Mouse (Mus musculus): ENCODE results near the gene Gm38119.
"Not testable (repeated sequence)": the region's sequence is repeated elsewhere in the genome, so short reads cannot be mapped to it uniquely, and the experiment has no call there.

Gm38119 gene

DNA sequence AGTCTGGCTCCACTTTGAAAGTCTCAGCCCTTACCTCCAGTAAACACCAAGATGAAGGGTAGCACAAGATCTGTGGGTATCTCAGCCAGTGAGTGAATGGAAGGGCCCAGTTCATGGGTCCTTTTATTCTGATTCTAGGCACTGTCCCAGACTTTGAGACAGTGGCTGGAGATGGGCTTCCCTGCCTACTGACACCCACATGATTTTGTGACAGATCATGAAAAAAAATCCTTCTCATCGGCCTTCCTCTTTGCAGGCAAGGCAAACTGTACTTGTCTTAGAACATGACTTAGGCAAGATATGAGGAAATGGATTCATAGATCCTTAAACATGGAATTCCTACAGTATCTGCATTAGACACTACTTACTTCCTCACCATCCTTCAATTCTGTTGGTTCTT is at the start of gene Gm38119:
Gene Gm38119 (minus strand): TSS at position 101 of the 400 bp plus-strand sequence.
- no peak for DNase-seq (ENCODE audit: low read depth, low spot score)

DNA sequence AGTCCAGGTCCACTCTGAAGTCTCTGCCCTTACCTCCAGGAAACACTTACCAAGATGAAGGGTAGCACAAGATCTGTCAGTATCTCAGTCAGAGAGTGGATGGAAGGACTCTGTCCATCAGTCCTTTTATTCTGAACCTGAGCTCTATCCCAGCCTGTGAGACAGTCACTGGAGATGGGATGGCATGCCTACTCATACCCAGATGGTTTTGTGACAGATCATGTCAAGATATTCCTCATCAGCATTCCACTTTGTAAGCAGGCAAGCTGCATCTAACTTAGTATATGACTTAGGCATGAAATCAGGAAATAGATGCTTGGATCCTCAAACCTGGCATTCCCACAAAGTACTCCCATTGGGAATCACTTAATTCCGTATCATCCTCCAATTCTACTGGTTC is 39.9 kb upstream of the Gm38119 start, which contains the start of gene Lce1i:
Gene Lce1i (minus strand): TSS at position 101 of the 400 bp plus-strand sequence.
- no peak for DNase-seq (ENCODE audit: low read depth, low spot score)

DNA sequence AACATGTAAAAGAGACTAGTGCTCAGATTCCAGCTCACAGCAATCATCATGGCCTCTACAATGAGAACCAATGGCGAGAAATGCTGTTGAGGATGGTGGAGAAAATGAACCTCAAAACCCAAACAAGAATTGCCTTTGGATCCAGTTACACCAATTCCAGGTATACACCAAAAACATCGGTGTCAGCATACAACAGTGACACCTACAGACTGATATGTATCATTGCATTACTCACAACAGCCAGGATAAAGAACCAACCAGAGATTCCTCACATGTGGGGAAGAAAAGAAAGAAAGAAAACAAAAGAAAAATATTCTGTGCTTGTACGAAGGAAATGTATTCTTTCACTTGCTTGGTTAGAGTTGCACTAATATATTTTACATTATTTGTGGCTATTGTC is 32.7 kb upstream of the Gm38119 start:
- DNase-seq (ENCODE audit: low read depth, low spot score), result no peak

DNA sequence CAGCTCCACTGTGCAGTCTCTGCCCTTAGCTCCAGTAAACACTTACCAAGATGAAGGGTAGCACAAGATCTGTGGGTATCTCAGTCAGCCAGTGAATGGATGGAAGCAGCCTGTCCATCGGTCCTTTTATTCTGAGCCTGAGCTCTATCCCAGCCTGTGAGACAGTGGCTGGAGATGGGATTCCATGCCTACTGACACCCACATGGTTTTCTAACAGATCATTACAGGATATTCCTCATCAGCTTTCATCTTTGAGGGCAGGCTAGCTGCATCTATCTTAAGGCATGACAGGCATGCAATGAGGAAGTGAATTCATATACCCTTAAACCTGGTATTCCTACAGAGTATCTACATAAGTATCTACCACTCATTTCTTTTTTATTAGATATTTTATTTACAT is 26.1 kb upstream of the Gm38119 start, which contains the start of gene Lce1h:
Gene Lce1h (minus strand): TSS at position 101 of the 400 bp plus-strand sequence.
- DNase-seq (ENCODE audit: low read depth, low spot score), result no peak

DNA sequence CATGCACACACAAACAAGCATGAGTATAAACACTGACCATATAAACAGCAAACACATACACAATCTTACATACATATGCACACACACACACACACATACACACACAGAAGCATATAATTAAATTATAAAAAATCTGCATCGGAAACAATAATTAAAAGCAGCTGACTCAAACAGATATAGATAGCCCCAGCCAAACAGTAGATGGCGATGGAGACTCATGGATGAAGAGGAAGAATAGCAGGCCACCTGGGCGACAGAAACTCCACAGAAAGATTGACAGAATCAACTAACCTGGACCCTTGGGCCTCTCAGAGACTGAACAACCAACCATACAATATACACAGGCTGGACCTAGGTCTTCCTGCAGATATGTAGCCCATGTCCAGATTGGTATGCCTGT is 14.3 kb upstream of the Gm38119 start:
- DNase-seq (ENCODE audit: low read depth, low spot score), result no peak

DNA sequence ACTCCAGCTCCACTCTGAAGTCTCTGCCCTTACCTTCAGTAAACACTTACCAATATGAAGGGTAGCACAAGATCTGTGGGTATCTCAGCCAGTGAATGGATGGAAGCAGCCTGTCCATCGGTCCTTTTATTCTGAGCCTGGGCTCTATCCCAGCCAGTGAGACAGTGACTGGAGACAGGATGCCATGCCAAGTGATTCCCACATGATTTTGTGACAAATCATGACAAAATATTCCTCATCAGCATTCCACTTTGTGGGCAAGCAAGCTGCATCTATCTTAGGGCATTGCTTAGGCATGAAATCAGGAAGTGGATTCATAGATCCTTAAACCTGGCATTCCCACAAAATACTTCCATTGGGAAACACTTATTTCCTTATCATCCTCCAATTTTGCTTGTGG is 13.3 kb upstream of the Gm38119 start, which contains the start of gene Lce1g:
Gene Lce1g (minus strand): TSS at position 101 of the 400 bp plus-strand sequence.
- no peak for DNase-seq (ENCODE audit: low read depth, low spot score)

DNA sequence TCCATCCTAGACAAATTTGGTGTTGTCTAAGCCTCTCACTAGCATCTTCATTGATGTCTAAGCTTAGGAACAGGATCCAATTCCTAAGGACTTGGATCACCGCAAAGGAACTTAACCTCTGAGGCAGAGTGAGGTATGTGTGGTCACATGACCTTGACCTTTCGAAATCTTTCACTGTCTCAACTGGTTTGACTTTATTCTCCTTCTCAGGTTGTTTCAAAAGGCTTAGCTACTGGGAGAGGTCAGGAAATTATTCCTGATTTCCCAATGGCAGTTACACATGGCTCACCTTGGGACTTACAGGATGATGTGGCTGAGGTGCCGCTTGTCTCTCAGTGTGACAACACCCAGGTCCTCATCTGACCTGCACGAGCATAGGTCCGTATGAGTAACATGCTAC is 16.3 kb downstream of the Gm38119 start:
- no peak for DNase-seq (ENCODE audit: low read depth, low spot score)

DNA sequence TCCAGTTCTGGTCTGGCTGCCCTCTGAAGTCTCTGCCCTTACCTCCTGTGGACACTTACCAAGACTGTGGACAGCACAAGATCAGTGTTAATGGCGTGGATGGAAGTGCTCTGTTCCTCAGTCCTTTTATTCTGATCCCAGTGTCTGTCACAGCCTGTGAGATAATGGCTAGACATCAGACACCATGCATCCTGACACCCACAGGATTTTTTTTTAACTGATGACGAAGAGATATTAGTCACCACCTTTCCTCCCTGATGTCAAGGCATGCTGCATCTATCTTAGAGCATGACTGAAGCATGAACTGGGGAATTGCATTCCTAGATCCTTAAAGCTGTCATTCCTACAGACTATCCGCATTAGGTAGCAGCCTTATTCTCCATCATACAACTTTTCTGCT is 18.6 kb downstream of the Gm38119 start, which contains the start of gene Lce1f:
Gene Lce1f (minus strand): TSS at position 101 of the 400 bp plus-strand sequence.
- no peak for DNase-seq (ENCODE audit: low read depth, low spot score)

DNA sequence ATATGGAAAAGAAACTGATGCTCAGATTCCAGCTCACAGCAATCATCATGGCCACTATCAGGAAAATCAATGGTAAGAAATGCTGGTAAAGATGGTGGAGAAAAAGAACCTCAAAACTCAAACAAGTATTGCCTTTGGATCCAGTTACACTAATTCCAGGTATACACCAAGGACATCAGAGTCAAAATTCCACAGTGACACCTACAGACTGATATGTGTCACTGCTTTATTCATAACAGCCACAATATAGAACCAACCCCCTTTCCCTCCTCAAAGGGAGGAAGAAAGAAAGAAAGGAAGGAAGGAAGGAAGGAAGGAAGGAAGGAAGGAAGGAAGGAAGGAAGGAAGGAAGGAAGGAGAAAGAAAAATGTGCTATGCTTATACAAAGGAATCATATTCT is 23.8 kb downstream of the Gm38119 start:
- DNase-seq (ENCODE audit: low read depth, low spot score), result no peak

DNA sequence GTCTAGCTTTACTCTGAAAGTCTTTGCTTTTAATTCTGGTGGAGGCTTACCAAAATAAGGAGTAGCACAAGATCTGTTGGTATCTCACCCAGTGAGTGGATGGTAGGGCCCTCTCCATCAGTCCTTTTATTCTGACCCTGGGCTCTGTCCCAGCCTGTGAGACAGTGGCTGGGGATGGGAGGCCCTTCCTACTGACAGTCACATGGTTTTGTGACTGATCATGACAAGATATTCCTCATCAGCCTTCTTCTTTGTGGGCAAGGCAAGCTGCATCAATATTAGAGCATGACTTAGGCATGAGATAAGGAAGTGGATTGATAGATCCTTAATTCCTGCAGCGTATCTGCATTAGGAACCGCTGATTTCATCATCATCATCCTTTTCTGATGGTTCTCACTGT is 29.9 kb downstream of the Gm38119 start, which contains the start of gene Lce1e:
Gene Lce1e (minus strand): TSS at position 101 of the 400 bp plus-strand sequence.
- no peak for DNase-seq (ENCODE audit: low read depth, low spot score)

DNA sequence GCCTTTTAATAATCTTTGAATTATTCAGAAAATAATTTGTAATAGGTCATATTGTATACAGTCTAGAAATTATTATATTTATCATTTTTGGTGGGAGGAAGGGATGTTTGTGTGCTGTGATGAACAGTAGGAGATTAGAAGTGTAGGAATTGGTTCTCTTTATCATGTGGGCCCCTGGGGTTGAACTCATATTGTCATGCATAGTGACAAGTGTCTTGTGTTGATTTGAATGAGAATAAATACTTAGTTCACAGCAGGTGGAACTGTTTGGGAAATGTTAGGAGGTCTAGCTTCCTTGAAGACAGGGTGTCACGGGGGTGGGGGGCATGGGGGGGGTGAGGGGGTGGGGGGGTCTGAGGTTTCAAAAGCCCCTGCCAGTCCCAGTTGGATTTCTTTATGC is 44.3 kb downstream of the Gm38119 start:
- no peak for DNase-seq (ENCODE audit: low read depth, low spot score)

DNA sequence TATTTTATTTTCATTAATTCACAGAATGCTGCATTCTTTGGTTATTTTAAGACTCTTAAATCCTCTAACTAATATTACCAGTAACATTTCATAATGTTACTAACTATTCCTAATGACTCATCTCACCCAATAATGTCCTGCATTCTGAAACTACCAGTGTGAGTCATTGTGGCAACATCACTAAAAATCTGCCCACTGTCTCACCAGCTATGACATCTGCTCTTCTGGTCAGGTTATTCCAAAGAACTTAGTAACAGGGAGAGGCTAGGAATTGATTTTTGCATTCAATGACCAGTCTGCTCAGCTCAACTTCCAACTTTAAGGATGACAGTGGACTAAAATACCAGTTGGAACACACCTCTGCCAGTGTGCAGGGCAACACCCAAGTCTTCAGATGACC is 47.2 kb downstream of the Gm38119 start:
- no peak for DNase-seq (ENCODE audit: low read depth, low spot score)

DNA sequence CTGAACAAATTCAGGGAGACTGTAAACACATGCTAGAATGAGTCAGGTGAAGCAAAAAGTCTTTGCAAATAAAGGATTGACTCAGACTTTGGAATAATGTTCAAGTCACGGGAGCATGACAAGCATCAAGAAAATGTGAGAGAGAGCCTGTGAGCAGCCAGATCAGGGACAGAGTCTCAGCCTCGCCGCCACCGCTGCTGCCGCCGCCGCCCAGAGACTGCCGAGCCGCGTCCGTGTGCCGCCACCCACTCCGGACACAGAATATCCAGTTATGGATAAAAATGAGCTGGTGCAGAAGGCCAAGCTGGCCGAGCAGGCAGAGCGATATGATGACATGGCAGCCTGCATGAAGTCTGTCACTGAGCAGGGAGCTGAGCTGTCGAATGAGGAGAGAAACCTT is 49.7 kb downstream of the Gm38119 start:
- DNase-seq (ENCODE audit: low read depth, low spot score), result not testable (repeated sequence)

Data from A20 (cell line).